Mouse (Mus musculus) neutrophil, adult 83 days (primary cell): ENCODE data around the gene Cfb. TPM values are rescaled to one million over a fixed set of nuclear protein-coding genes. Genes with fewer than 3 reads are reported as not detected.

ENCODE experiments used
- total RNA-seq, 2 experiments: library from RNA; stranded (reverse); gene quantifications; one replicate each; pipeline ENCODE4 v1.2.4; 2023

The Cfb gene
- total RNA-seq = 1 to 10 TPM; 1.6 to 1.8 TPM

GRCm38 (mm10) chr17:34862416-34863081 lies at the start of gene Cfb:
Gene Cfb (minus strand): TSS chr17:34862518.

DNA sequence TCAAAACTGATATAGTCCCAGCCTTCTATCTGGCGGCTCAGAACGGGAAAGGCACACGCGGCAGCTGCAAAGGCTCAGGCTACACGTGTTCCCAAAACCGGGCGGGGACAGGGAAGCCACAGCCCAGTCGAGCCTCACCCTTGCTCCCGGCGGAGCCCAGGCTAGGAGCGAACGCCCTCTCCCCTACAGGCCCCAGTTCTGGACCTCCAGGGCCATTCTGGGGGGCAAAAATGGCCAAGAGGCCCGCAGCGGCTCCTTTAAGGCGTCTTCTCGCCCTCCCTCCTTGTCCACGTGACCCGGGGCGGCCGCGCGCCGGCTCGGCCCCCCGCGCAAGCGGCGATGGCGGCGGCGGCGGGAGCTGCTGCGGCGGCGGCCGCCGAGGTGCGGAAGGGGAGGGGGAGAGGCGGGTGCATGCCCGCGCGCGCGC lies 35.9 kb upstream of the Cfb start, which contains the start of the genes C2 and Ehmt2:
Gene C2, minus strand, starts transcription at position 106 of the 427 bp plus-strand sequence.
Gene Ehmt2, plus strand, starts transcription at position 310 of the 427 bp plus-strand sequence.

DNA sequence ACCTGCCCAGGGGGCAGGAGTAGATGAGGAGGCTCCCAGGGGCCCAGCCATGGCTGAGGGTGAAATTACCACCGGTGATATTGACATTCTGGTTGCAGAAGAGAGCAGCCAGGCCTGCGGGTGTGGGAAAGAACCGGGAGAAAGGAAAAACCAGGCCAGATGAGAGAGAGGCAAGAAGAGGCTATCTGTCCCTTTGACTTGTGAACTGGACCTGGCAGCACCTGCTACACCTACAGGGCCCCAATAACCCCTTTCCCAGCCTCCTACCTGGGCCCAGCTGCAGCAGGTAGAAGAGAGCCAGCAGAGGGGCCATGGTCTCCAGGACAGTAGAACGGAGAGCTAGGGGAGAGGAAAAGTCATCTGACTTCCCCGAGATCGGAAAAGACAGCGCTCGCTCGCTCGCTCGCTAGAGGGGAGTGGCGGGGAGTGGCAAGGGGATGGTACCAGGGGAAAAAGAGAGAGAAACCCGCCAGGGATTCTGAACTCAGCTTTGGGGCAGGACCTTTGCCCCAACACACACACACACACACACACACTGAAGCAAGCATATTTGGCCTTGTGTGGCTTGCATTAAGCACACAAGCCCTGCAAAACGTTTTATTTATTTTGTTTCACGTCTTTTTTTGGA lies 19.5 kb upstream of the Cfb start, which contains the start of gene Gm20547:
Gene Gm20547, minus strand, starts transcription at position 360 of the 628 bp plus-strand sequence.

GRCm38 (mm10) chr17:34879336-34879879 lies 17.1 kb upstream of the Cfb start, which contains the start of gene Zbtb12:
Gene Zbtb12 (plus strand): TSS chr17:34879483.

DNA sequence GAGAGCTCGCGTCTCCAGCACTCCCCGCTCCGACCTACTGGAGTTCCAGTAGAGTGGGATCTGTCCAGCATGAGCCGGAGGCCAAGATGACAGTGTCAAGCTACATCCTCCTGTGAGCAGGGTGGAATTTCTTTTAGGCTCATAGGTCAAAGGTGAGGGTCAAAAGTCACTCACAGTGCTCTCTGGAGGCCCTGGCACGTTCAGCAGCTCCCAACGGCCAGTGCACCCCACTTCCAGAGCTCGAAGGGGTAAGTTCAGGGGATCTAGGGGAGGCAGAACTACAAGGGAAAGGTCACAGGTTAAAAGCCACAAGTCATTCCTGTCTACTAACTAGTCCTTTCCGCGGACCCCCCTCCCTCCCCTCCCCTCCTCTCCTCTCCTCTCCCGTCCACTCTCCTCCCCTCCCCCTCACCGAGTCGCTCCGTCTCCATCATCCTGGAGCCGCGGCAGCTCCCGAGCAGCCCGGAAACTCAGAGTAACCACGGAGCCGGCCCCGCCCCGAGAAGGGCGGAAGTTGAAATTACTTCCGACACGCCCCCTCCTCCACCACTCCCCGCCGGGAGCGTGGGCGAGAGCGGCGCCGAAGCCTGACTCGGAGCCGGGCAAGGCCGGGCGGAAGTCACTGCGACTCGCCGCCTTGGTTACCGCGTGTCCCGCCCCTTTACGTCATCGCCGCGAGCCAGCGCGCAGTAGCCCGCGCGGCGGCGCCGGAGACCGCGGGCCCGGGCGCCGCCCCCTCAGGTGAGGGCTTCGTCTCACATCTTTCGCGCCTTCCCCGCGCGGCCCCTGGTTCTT lies 12.4 kb downstream of the Cfb start, which contains the start of the genes Skiv2l and Nelfe:
Gene Skiv2l, minus strand, starts transcription at position 489 of the 795 bp plus-strand sequence.
Gene Nelfe, plus strand, starts transcription at position 670 of the 795 bp plus-strand sequence.

GRCm38 (mm10) chr17:34836856-34837221 lies 25.5 kb downstream of the Cfb start, which contains the start of the genes Stk19 and Dxo:
Gene Stk19 (minus strand): TSS chr17:34836945.
Gene Dxo (plus strand): TSS chr17:34837019.

Other genes with a start within 250 kb of the Cfb start
- gene Egfl8, start 246.5 kb downstream of the Cfb start, total RNA-seq = 1 to 10 TPM; 5.0 to 5.5 TPM
- 10 to 100 TPM; 42.1 to 43.5 TPM for gene Ppt2, start 234.0 kb downstream of the Cfb start, total RNA-seq
- gene Prrt1, start 233.0 kb downstream of the Cfb start, total RNA-seq = not detected
- gene Fkbpl, start 217.8 kb downstream of the Cfb start, total RNA-seq = 10 to 100 TPM; 13.6 to 18.7 TPM
- gene Atf6b, start 215.4 kb downstream of the Cfb start, total RNA-seq = 10 to 100 TPM; 59.5 to 60.4 TPM
- gene Tnxb, start 192.0 kb downstream of the Cfb start, total RNA-seq = under 1 TPM; 0.04 to 0.07 TPM
- under 1 TPM; 0.29 to 0.59 TPM for gene C4b, start 118.6 kb downstream of the Cfb start, total RNA-seq
- not detected for gene Cyp21a1, start 58.0 kb downstream of the Cfb start, total RNA-seq
- gene Stk19, start 25.6 kb downstream of the Cfb start, total RNA-seq = 10 to 100 TPM; 34.1 to 39.4 TPM
- gene Dxo, start 25.5 kb downstream of the Cfb start, total RNA-seq = 10 to 100 TPM; 49.0 to 49.1 TPM
- gene Skiv2l, start 12.3 kb downstream of the Cfb start, total RNA-seq = 10 to 100 TPM; 66.2 to 72.1 TPM
- gene Nelfe, start 12.1 kb downstream of the Cfb start, total RNA-seq = 10 to 100 TPM; 23.4 to 30.8 TPM
- gene Zbtb12, start 17.0 kb upstream of the Cfb start, total RNA-seq = 1 to 10 TPM; 2.8 to 3.9 TPM
- not detected for gene Gm20547, start 19.5 kb upstream of the Cfb start, total RNA-seq
- under 1 TPM in 1 of 2 experiments, not detected in 1; 0.24 TPM for gene C2, start 35.7 kb upstream of the Cfb start, total RNA-seq
- 10 to 100 TPM; 68.7 to 71.8 TPM for gene Ehmt2, start 36.0 kb upstream of the Cfb start, total RNA-seq
- not detected for gene Slc44a4, start 51.9 kb upstream of the Cfb start, total RNA-seq
- 10 to 100 TPM; 60.2 to 63.2 TPM for gene Neu1, start 68.7 kb upstream of the Cfb start, total RNA-seq
- 100 to 1,000 TPM in 1 of 2 experiments, 10 to 100 TPM in 1; 58.3 to 134 TPM for gene Hspa1b, start 96.7 kb upstream of the Cfb start, total RNA-seq
- not detected for gene Gm20481, start 107.4 kb upstream of the Cfb start, total RNA-seq
- gene Hspa1a, start 109.6 kb upstream of the Cfb start, total RNA-seq = 100 to 1,000 TPM in 1 of 2 experiments, 10 to 100 TPM in 1; 86.4 to 244 TPM
- gene Hspa1l, start 110.2 kb upstream of the Cfb start, total RNA-seq = under 1 TPM in 1 of 2 experiments, not detected in 1; 0.20 TPM
- gene Lsm2, start 119.3 kb upstream of the Cfb start, total RNA-seq = 10 to 100 TPM; 41.4 to 45.7 TPM
- 10 to 100 TPM; 61.7 to 68.3 TPM for gene Vars, start 138.5 kb upstream of the Cfb start, total RNA-seq
- under 1 TPM in 1 of 2 experiments, not detected in 1; 0.15 TPM for gene Vwa7, start 154.1 kb upstream of the Cfb start, total RNA-seq
- 1 to 10 TPM; 1.3 to 2.1 TPM for gene Sapcd1, start 165.5 kb upstream of the Cfb start, total RNA-seq
- gene Msh5, start 184.2 kb upstream of the Cfb start, total RNA-seq = 10 to 100 TPM; 11.5 to 12.5 TPM
- gene Clic1, start 187.4 kb upstream of the Cfb start, total RNA-seq = 100 to 1,000 TPM; 262 to 285 TPM
- gene Ddah2, start 196.5 kb upstream of the Cfb start, total RNA-seq = 1 to 10 TPM; 2.5 to 3.1 TPM
- 1 to 10 TPM in 1 of 2 experiments, not detected in 1; 1.0 TPM for gene Ly6g6c, start 202.9 kb upstream of the Cfb start, total RNA-seq
- gene Mpig6b, start 203.7 kb upstream of the Cfb start, total RNA-seq = under 1 TPM in 1 of 2 experiments, not detected in 1; 0.26 TPM
- gene Ly6g6e, start 214.4 kb upstream of the Cfb start, total RNA-seq = not detected
- gene Ly6g6d, start 215.5 kb upstream of the Cfb start, total RNA-seq = not detected
- gene Ly6g6f, start 223.1 kb upstream of the Cfb start, total RNA-seq = under 1 TPM in 1 of 2 experiments, not detected in 1; 0.35 TPM
- gene Abhd16a, start 226.7 kb upstream of the Cfb start, total RNA-seq = 10 to 100 TPM; 50.2 to 58.4 TPM
- gene Ly6g5c, start 245.8 kb upstream of the Cfb start, total RNA-seq = not detected